Comparison of ENCODE assay signal across 8 mouse cellular contexts in the genomic region with DNA sequence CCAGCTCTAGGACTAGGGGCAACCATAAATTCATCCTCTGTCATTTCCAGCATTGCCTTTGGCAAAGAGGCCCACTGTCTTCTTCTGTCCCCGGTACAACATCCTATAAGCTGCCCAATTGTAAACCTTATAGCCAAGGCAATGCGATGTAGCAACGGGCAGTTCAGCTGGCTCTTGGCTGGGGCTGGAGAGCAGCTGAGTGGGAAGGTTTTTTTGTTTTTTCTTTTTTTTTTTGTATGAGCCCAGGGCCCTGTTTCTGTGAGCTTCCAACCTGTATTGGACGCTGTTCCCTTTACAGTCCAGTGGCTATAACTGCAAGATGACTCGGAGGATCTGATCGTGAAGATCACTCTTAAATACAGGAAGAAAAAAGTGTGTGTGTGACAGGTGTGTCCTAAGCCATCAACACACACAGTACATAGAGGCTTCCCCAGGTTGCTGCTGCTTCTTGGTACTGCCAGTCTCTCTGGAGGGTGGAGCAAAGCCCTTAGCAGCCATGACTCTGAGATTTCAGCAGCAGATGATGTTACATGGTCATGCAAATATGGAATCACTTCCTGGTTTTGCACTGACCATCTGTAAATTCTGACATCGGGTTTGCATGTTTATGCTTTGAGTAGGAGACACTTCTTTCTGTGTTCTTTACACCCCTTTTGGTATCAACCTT. TPM values are rescaled to one million over a fixed set of nuclear protein-coding genes. Genes with fewer than 3 reads are reported as not detected.
A peak's percentile ranks its signal among the peaks of the same experiment; 100 is the strongest.
DNase-seq lines count a peak whose midpoint lies in the region; ATAC-seq lines count a peak whose summit lies in the region.

No protein-coding gene starts in this region.

- peak overlapping the region; percentile 69 for H3K4me3 ChIP-seq in hindbrain, embryonic 16.5 days (ENCODE audit: low read length)
- H3K4me3 ChIP-seq in midbrain, embryonic 10.5 days = peak overlapping the region; percentile 87

- peak; percentile 38; the same call in 1 of the 2 replicates for ATAC-seq in hindbrain, embryonic 16.5 days

- H3K4me2 ChIP-seq in hindbrain, embryonic 16.5 days (ENCODE audit: low read length) = peak overlapping the region; percentile 70

- peak overlapping the region; percentile 97 for H3K9ac ChIP-seq in hindbrain, embryonic 16.5 days (ENCODE audit: low read depth, low read length)

- H3K36me3 ChIP-seq in hindbrain, embryonic 16.5 days (ENCODE audit: control insufficient read depth, insufficient read depth, low read length) = no peaks in the 10 kb centered on the region
- H3K36me3 ChIP-seq in midbrain, embryonic 10.5 days = no peaks in the 10 kb centered on the region

- 30% methylated on average over 7 of the region's 7 CpGs for WGBS in hindbrain, embryonic 16.5 days
- WGBS in midbrain, embryonic 10.5 days = 45% methylated on average over 7 of the region's 7 CpGs

- H3K4me1 ChIP-seq in hindbrain, embryonic 16.5 days (ENCODE audit: control insufficient read depth, insufficient read depth, low read depth, low read length) = peaks cover 7% of the 10 kb centered on the region
- peaks cover 18% of the 10 kb centered on the region for H3K4me1 ChIP-seq in midbrain, embryonic 10.5 days

- H3K27me3 ChIP-seq in hindbrain, embryonic 16.5 days (replicated peaks; ENCODE audit: control insufficient read depth, insufficient read depth, low read length) = no peaks in the 10 kb centered on the region
- H3K27me3 ChIP-seq in midbrain, embryonic 10.5 days (ENCODE audit: low read depth, poor library complexity, severe bottlenecking) = no peaks in the 10 kb centered on the region

- H3K9me3 ChIP-seq in hindbrain, embryonic 16.5 days (ENCODE audit: control insufficient read depth, low read length) = no peaks in the 10 kb centered on the region
- no peaks in the 10 kb centered on the region for H3K9me3 ChIP-seq in midbrain, embryonic 10.5 days (replicated peaks)

- intact Hi-C loops in left cerebral cortex, postnatal 36 days (cut with DNase I) = loop anchor here (2.0 to 5.0 kb wide), 2 partner anchors 76 to 185 kb away; no protein-coding TSS in a partner anchor
- intact Hi-C loops in left cerebral cortex, postnatal 10 days (cut with DNase I) = loop anchor here (2.0 to 10.0 kb wide), 3 partner anchors 76 to 1269 kb away; partner anchors contain the start of gene Rspo3

- DNase-seq in left cerebral cortex, postnatal 36 days (ENCODE audit: low spot score in 2 of 2) = peak; percentile 13 to 20
- DNase-seq in left cerebral cortex, postnatal 10 days (ENCODE audit: extremely low spot score in 1 of 2, low spot score in 2 of 2) = no peak
- DNase-seq in MN1 (ENCODE audit: low spot score) = peak; percentile 78
- peak; percentile 19 to 39 for DNase-seq in cerebellum, postnatal 36 days
- no peak for DNase-seq in midbrain, embryonic 10.5 days (ENCODE audit: low spot score)
- no peak for DNase-seq in spleen, adult 18-20 months
- DNase-seq in thymus, postnatal 10 days (ENCODE audit: low spot score in 2 of 2) = no peak

- H3K27ac ChIP-seq in hindbrain, embryonic 16.5 days (ENCODE audit: low read depth, low read length) = peak overlapping the region; percentile 99
- H3K27ac ChIP-seq in midbrain, embryonic 10.5 days (replicated peaks) = peak overlapping the region; percentile 97

RNA-seq across cellular contexts. Expression of gene Ncoa7, which starts 0.6 kb away (rescaled TPM):
- 100 to 1,000 TPM; 105 to 109 TPM for total RNA-seq in left cerebral cortex, postnatal 36 days (2021)
- total RNA-seq in left cerebral cortex, postnatal 10 days (2021) = 100 to 1,000 TPM in 1 of 2 experiments, 10 to 100 TPM in 1; 98.2 to 106 TPM
- 25.6 and 26.1 TPM in 2 replicates for polyA plus RNA-seq in hindbrain, embryonic 16.5 days (2015; fragmentation: Nextera tagmentation; extraction: Ambion mirVana)
- 6.2 and 6.6 TPM in 2 replicates for polyA plus RNA-seq in midbrain, embryonic 10.5 days (2016; fragmentation: Nextera tagmentation; extraction: Ambion mirVana)

RNA-seq across cellular contexts. Expression of gene Hey2, which starts 38.9 kb away (rescaled TPM):
- 1 to 10 TPM; 6.3 to 6.5 TPM for total RNA-seq in left cerebral cortex, postnatal 36 days (2021)
- 1 to 10 TPM; 5.0 to 5.4 TPM for total RNA-seq in left cerebral cortex, postnatal 10 days (2021)
- 5.1 and 5.3 TPM in 2 replicates for polyA plus RNA-seq in hindbrain, embryonic 16.5 days (2015; fragmentation: Nextera tagmentation; extraction: Ambion mirVana)
- 3.0 and 3.8 TPM in 2 replicates for polyA plus RNA-seq in midbrain, embryonic 10.5 days (2016; fragmentation: Nextera tagmentation; extraction: Ambion mirVana)

Comparison
In these comparisons a context has a peak if more than half of its experiments do, and no peak if none do; other contexts are left out.
1. DNase-seq: peak in left cerebral cortex, postnatal 36 days (2 of 2), MN1 (single experiment) and cerebellum, postnatal 36 days (2 of 2); none in left cerebral cortex, postnatal 10 days (0 of 2), midbrain, embryonic 10.5 days (single experiment), spleen, adult 18-20 months (0 of 2) and thymus, postnatal 10 days (0 of 2).